Mouse (Mus musculus) urinary bladder, adult 2 months (tissue): ENCODE measurements around the gene Zic5. TPM values are rescaled to one million over a fixed set of nuclear protein-coding genes. Genes with fewer than 3 reads are reported as not detected.

Experiments
- DNase-seq: peaks from one replicate; pipeline ENCODE4 v3.0.0; 2022; ENCODE audit warnings: low spot score
- polyA plus RNA-seq: library from polyadenylated mRNA; depleted of rRNA; stranded (reverse); fragments of >200 nt; gene quantifications from 2 replicates; pipeline ENCODE4 v1.2.3, GENCODE M21; 2012

The Zic5 gene
- polyA plus RNA-seq, 1 experiment: not detected

DNA sequence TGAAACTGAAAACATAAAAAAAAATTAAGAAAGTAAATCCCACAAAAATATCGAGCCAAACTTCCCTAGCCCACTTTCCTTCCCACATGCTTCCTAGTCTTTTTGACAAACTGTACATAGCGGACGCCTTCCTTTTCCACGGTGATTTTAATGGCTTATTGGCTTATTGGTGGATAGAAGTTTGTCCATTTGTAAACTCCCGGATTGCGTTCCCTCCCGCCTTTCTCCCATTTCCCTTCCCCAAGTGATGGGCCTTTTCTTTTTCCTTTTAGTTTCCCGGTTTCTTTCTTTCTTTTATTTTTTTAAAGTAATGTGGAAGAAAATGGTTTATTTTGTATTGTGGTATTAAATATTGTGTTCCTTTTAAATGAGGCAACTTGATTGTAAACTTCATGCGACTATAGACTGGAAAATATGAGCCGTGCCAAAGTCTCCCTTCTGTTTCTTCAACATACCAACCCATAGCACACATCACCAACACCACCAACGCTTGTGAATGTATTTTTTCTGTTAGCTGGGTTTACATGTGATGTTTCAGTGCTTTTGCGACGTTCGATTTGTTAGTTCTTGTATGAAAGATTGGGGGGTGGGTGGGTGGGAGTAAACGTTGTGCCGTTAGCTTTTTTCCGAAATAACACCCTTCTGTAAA, 14.1 kb upstream of the Zic5 start:
- DNase-seq: no peak

DNA sequence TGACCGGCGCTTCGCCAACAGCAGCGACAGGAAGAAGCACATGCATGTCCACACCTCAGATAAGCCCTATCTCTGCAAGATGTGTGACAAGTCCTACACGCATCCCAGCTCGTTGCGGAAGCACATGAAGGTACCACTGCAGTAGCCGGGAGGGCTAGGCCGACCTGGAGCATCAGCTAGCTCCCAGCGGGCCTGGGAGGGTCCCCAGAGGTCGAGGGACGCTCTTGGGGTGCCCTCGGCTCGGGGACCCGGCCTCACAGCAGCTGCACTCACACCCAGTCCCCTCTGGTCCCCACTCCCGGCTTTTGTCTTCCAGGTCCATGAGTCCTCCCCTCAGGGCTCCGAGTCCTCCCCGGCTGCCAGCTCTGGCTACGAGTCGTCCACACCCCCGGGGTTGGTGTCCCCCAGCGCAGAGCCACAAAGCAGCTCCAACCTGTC, 13.1 kb upstream of the Zic5 start:
- no peak for DNase-seq

DNA sequence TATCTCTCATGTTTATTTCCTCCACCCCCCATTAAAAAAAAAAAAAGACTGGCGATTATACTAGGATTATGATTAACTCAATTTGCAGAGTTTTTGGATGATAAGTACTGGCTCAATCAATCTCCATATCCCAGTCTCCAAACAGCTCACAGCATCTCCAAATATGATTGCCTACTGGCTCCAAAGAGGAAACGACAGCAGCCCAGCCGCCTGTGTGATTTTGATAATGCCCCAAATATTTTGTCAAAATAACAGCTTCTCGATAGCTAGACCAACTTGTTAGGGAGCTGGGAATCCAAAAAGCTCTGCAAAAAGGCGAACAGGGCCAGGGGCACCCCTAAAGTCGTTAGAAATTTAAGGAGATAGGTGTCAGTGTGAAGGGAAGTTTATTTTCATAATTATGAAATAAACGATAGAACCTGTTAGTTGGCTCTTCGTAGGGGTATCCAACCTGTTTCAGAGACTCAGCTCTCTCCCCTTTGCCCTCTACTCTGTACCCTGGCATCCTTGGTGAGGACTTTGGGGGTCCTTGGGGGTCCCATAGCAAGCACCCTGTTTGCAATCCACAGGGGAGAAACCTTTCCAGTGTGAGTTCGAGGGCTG, 12.6 kb upstream of the Zic5 start:
- DNase-seq: no peak

DNA sequence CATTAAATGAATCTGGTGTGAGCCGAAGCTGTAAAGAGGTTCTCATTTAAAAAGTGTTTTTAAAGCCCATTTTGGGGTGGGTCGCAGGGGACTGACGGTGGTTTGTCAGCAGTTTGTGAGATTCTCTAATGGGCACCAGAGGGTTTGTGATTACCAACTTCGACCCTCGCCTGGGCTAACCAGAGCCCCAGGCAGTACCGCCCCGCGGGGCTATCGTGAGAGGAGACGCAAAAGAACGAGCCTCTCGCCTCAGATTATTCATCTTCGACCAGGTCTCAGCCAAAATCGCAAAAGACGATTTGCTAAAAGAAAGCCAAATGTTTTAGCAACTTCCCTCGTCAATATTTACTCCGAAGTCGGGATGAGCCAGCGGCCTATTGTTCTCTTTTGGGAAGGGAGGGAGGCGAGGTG, 11.8 kb upstream of the Zic5 start:
- DNase-seq: no peak

DNA sequence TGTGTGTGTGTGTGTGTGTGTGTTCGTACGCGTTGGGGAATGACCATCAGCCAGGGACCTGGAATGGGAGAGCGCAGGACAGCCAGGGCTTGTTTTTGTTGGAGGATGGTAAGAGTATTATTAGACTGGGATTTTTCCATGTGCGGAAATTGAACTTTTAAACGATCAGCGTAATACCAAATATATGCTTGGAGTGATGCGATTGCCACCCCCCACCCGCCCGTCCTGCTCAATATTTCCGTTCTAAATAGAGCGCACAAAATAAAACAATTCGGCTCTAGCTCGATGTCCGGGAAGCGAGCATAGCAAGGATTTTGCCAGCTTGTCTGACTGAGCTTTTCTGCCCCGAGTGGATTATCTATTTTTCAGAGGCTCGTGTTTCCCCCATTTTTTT, 11.3 kb upstream of the Zic5 start:
- no peak for DNase-seq

DNA sequence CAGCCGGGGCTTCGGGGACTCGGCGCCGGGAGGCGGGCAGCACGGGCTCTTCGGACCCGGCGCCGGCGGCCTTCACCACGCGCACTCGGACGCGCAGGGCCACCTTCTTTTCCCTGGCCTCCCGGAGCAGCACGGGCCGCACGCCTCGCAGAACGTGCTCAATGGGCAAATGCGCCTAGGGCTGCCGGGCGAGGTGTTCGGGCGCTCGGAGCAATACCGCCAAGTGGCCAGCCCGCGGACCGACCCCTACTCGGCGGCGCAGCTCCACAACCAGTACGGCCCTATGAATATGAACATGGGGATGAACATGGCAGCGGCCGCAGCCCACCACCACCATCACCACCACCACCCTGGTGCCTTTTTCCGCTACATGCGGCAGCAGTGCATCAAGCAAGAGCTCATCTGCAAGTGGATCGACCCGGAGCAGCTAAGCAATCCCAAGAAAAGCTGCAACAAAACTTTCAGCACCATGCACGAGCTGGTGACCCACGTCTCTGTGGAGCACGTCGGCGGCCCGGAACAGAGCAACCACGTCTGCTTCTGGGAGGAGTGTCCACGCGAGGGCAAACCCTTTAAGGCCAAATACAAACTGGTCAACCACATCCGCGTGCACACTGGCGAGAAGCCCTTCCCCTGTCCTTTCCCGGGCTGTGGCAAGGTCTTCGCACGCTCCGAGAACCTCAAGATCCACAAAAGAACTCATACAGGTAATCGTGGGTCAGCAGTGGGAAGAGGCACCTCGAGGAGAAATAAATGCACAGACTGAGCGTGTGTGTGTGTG, 10.8 kb upstream of the Zic5 start:
- DNase-seq: no peak

DNA sequence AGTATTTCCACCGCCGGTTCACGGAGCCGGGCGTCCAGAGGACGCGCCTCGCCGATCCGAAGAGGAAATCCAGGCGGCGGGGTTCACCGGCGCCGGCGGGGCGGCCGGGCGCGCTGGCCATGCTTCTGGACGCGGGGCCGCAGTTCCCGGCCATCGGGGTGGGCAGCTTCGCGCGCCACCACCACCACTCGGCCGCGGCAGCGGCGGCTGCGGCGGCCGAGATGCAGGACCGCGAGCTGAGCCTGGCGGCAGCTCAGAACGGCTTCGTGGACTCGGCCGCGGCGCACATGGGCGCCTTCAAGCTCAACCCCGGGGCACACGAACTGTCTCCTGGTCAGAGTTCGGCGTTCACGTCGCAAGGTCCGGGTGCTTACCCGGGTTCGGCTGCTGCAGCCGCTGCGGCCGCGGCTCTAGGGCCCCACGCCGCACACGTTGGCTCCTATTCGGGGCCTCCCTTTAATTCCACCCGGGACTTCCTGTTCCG, 10.1 kb upstream of the Zic5 start:
- no peak for DNase-seq

DNA sequence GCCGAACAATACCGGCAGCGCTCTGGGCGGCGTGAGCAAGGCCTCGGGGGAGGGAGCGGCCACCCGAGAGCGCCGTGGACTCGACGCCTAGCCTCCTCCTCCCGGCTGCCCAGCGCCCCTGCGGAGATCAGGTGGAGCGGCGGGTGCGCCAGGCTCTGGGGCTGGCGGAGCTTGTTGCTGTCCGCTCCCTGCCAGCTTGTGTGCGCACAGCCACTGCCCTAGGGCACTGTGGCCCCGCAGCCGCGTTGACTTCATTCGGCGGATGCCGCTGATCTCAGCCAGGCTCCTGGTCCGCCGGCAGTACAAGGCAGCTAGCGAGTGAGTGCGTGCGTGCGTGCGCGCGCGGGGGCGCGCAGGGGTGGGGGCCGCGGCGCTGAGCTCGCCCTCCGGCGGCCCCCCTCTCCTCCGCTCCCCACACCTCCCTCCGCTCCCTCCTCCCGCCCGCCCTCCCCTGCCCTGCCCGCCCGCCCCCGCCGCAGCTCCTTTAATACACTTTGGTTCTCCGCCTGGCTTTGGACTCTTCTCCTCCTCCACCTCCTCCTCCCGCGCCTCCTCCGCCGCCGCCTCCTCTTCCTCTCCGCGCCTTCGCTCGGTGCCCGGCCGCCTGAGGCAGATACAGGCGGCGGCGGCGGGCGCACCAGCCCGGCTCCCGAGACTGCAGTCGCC, 9.5 kb upstream of the Zic5 start, which contains the start of gene Zic2:
Zic2 (plus strand) TSS at position 545 of the 666 bp plus-strand sequence.
- DNase-seq: no peak

DNA sequence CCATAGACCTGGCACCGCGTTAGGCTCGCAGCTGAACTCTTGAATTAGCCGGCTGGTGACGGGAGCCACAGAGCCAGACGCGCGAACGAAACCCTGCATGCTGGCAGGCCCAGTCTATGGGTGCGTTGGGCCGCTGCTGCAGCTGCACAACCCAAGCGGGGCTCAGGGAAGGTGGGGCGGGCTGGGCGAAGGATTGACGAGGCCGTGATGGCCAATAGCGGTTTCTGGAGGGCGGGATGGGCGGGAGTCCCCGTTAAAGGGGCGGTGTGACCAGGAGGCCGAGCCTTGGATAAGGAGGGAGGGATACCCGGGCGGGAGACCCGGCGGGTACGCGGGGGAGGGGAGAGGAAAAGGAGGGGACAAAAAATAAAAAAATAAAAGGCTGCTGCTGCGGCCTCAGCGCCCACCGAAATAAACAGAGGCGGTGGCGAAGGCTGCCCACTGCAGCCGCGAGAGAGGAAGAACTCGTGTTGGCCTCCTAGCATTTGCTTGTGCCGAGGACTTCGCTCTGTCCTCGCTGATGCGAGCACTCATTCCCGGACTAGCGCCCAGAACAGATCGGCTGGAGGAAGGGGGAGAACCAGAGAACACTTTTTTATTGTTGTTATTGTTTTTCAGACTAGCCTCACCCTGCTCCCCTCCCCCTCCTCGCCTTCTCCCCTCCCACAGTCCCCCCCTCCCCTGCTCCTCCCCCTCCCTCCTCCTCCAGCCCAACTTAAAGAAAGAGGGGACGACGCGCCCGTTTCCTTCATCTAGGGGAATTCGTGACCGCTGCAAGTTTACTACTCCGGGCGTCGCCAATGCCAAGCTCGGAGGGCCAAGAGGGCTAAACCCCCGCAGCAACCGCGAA, 8.8 kb upstream of the Zic5 start:
- no peak for DNase-seq

DNA sequence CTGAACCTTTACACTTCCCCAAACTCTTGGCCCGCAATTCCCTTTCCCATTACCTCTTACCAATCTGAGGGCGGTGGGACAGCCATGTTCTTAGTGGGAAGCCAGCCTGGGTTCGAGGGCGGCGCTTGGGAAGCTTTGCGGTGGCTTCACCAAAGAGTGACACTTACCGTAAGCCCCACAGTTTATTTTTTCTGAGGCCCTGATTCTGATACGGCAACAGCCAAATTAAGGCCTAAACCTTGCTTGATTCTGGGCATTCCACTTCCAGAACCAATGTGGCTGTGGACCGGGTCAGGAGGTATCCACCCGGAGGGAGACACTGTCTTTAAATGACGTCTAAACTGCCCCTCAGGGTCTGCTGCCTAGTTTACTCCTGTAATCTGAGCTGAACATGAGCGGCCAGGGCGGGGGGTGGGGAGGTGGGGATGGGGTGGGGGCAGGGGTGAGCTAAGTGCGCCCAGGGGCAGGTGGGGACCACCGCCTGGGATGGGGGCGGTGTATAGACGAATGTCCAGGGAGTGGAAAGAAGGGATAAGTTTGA, 7.8 kb upstream of the Zic5 start:
- DNase-seq: no peak

DNA sequence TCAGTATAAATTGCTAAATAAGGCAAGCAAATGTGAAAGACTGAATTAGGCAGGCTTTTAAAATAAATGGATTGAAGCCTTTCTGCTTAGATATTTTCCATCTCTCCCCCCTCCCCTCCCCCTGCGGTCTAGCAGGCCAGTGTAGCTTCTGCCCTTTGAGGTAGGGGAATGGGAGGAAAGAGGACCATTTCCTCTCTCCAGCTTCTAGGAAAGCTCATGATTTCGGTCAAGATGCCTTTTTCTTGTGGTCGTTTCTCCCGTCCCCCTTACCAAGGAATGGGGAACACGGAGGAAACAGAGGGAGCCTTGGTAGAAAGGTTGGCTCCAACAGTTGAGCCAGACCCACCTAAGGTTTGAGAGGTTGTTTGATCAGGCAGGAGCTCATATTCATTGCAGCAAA, 7.2 kb upstream of the Zic5 start:
- DNase-seq: no peak

DNA sequence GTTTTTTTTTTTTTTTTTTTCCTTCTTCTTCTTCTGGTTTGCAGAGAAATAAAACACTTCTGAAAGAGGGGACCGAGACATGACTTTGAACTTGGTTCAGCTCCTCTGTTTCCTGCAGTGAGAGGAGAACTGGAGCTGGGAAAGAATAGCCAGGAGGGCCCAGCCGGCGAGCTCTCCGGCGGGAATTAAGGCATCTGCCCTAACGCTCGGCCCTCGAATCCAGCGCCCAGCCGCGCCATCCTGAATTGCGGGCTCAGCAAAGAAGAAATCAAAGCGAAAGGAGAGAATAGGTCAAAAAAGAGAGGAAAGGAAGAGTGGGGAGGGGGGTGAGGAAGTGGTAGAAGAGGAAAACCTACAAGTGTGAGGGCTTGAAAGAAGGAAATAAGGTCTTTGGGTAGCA, 6.7 kb upstream of the Zic5 start:
- no peak for DNase-seq

DNA sequence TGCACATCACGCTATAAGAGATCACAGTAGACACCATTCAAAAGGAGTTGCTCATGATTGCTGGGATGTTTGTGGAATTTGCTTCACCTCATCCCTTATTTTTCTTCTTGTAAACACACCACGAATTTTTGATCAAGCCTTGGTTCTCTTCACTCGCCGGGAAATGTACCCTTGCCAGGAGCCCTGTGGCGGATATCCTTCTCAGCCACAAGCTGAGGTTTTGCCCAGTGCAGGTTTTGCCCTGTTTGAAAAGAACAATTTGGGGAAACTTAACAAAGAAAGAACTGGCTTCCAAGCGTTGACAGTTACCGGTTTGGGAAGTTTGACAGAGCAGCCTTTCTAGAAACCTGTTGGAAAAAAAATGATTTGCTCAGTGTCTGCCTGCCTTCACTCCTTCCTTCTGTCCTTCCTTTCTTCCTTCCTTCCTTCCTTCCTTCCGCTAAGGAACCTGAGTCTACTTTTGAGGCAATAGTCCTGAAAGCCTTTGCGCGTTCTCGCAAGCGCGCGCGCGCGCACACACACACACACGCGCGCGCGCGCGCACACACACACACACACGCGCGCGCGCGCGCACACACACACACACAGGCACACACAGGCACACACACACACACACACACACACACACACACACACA, 6.1 kb upstream of the Zic5 start:
- DNase-seq: no peak

DNA sequence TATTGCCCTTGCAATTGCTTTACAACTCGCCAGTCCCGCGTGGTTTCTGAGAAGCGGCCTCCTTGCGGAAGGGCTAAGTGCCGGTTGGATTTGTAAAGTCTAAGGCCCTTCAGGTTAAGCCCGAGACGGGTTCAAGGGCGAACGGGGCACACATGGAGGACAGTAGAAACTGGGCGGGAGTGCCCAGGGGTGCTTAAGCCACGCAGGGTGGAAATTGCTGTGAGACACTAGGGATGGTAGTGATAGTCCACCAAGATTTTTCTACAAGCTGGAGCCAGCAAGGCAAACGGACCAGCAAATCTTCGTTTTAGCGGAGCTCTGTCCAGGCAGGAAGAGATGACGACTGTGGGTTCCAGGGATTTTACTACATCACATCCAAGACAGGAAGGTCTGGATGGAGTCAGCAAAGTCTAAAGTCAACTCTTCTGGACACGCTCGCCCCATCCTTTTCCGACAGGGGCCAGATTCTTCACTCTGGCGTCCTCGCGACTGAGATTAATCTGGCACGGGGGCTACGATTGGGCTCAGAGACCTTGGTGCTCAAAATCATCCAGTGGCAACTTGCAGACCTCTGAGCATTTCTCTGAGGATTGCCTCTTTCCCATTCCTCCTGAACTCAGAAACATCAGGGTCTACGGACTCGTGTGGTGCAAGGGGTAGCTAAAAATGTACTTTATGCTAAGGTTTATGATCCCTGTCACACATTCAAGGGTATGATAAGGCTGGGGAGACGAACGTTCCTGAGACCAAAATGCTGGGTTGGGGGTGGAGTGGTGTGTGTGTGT, 3.7 kb upstream of the Zic5 start:
- DNase-seq: no peak

DNA sequence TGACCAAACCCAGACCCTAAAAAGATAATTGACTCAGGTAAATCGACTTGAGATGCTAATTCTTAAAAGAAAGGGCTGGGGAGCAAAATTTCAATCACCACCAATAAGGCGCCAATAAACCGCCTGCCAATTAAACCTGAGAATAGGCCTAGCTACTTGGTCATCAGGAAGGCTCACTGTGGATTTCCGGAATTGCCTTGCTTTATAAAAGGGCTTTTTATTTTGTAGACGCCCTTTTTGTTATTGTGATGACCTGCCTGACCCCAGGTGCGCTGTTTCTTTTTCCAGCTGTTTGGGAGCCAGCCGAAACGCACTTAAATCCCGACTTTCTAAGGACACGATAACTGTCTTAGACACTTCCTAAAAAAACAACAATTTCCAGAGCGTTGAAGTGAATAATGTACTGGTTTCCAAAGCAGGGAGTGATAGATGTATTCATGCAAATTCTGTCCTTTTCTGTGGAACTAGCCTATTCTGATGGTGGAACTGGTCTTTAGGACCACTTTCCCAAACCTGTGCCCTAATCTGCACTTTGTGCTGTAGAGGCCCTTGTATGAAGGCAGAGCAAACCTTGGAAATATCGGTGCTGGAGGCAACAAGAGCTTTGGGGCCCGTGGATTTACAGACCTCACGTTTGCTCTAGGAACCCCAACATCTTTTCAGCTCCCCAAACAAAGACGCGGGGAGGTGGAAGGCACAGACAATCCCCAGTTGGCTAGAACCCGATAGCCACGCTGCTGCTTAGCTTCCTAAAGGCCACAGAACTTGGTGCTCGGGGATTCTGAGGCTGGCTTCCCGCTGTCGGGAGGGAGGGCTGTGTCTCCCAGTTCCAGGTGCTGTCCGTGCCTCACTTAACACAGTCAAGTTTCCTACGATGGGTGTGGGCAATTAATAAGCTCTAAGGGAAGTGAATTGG, 2.7 kb upstream of the Zic5 start:
- no peak for DNase-seq

DNA sequence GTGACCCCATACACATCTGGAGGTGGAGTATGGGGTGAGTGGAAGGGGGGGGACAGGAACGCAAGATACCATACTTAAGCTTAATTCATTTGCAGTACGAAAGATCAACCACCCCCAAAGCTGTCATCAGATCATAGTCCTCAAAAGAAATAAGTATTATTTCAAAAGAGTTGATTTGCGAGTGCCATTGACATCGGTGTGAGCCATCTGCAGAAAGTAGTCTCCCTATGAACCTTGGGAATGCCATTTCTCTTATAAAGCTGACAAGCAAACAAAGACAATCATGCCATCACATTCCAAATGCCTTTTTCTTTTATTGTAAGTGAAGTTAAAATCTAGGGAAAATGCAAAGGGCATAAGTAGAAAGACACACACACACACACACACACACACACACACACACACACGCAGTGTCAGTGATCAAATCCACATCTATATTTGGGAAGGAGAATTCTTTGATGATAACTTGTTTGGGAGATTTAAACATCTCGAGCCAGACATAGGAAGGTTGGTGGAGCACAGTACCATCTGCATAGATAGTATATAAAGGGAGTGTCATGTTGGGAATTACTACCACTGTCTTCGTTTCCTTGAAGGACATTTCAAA, 1.4 kb upstream of the Zic5 start:
- DNase-seq: no peak

DNA sequence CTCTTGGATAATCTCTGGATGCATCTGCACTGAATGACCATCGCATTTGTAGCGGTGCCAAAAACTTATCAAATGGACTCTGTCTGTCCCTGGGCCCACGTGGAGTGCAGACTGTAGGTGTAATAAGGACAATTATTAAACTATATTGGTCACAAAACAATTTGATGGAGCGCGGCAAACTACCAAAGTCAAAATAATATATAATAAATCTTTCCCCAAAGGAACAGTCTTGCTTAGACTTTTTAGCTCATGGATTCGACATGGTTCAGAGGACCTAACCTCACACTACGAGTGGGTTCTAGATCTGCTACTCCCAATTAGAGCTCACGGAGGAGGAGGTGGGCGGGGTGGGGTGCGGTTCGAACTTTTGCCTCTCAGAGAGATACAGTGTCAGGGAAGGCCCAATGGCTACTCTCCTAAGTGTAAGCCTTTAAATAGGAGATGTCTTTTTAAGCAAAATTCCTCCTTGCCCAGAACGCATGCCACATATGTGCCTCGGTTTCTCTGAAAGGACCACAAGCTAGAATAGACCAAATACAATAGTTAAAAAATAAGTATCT, 534 bp upstream of the Zic5 start:
- no peak for DNase-seq

DNA sequence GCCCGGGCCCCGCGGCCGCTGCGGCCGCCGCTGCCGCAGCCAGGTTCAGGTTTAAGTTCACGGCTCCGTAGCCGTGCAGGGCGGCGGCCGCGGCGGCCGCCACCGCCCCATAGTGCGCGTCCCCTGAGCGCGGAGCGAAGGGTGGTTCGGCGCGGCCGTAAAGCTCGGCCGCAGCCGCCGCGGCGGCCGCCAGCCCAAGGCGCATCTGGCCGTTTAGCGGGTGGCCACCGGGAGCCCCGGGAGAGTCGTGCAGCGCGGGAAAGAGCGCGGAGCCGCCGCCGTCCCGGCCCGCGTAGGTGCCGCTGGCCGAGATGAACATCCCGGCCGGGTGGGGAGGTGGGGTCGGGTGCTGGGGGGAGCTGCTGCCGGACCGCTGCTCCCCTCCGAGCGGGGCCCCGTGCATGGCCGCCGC, 1.1 kb downstream of the Zic5 start:
- no peak for DNase-seq
